Mouse (Mus musculus) lung, postnatal 0 days (tissue): ENCODE data around the gene Tpr. TPM values are rescaled to one million over a fixed set of nuclear protein-coding genes. Genes with fewer than 3 reads are reported as not detected.

Experiments
- ATAC-seq: fragments of 200-750 bp; cut with Nextera tagmentation; 2 replicates; pipeline ENCODE4 v1.8.0; 2017; ENCODE audit warnings: moderate library complexity
- DNase-seq: peaks from one replicate; pipeline ENCODE4 v3.0.0-alpha.2; 2016; ENCODE audit warnings: low spot score
- H3K27ac ChIP-seq: fragments of 300-500 bp; sonication (generic); 2 replicates; pipeline ENCODE4 v1.5.1; 2014; ENCODE audit warnings: antibody characterized with exemption, mild to moderate bottlenecking, low read length, mixed read lengths
- H3K27me3 ChIP-seq: fragments of 300-500 bp; sonication (generic); replicated peaks from 2 replicates; pipeline ENCODE4 v1.6.1; 2014; ENCODE audit warnings: low read length, mixed read lengths; ENCODE audit not compliant: insufficient read depth
- H3K36me3 ChIP-seq: fragments of 300-500 bp; sonication (generic); 2 replicates; pipeline ENCODE4 v1.6.1; 2014; ENCODE audit warnings: low read length, mixed read lengths; ENCODE audit not compliant: insufficient read depth
- H3K4me1 ChIP-seq: fragments of 300-500 bp; sonication (generic); 2 replicates; pipeline ENCODE4 v1.6.1; 2014; ENCODE audit warnings: antibody characterized with exemption, low read depth, low read length, mixed read lengths; ENCODE audit not compliant: insufficient read depth
- H3K4me2 ChIP-seq: fragments of 300-500 bp; sonication (generic); replicated peaks from 2 replicates; pipeline ENCODE4 v1.6.1; 2014; ENCODE audit warnings: low read depth, mild to moderate bottlenecking, low read length, moderate library complexity, mixed read lengths
- H3K4me3 ChIP-seq: fragments of 300-500 bp; sonication (generic); 2 replicates; pipeline ENCODE4 v1.5.1; 2014; ENCODE audit warnings: low read depth, low read length
- H3K9ac ChIP-seq: fragments of 300-500 bp; sonication (generic); replicated peaks from 2 replicates; pipeline ENCODE4 v1.6.1; 2014; ENCODE audit warnings: low read depth, mild to moderate bottlenecking
- H3K9me3 ChIP-seq: fragments of 300-500 bp; sonication (generic); 2 replicates; pipeline ENCODE4 v1.6.1; 2016; ENCODE audit warnings: low read length, mixed read lengths
- CTCF ChIP-seq: IDR thresholded peaks from 2 replicates; pipeline ENCODE4 v1.5.1; 2016; ENCODE audit warnings: antibody characterized with exemption, mild to moderate bottlenecking
- EP300 ChIP-seq: IDR thresholded peaks from 2 replicates; pipeline ENCODE4 v1.6.1; 2016; ENCODE audit warnings: antibody characterized with exemption, mild to moderate bottlenecking, control low read depth
- WGBS: fragments of 180-500 bp; shearing (Covaris S2); extraction: QIAGEN DNeasy Blood & Tissue Kit; methylation state at CpG from one replicate; pipeline ENCODE4 v1.1.7; 2014; 5-methylcytosine and 5-hydroxymethylcytosine counted together
- polyA plus RNA-seq: library from polyadenylated mRNA; unstranded; fragments of >200 nt; fragmentation: Nextera tagmentation; extraction: Ambion mirVana; gene quantifications from 2 replicates; pipeline ENCODE4 v1.2.1, GENCODE M21; 2015

Tpr gene
- polyA plus RNA-seq, 1 experiment from 2014 or later = 124 TPM

GRCm38 (mm10) chr1:150407285-150407684, 14.6 kb downstream of the Tpr start:
- DNase-seq = no peak
- H3K4me3 ChIP-seq = no peak overlapping the region
- H3K36me3 ChIP-seq = peaks cover 27% of the 10 kb centered on the region; the same call in 1 of the 2 replicates
- H3K27me3 ChIP-seq = no peaks in the 10 kb centered on the region
- H3K4me1 ChIP-seq = no peaks in the 10 kb centered on the region
- 71% methylated on average over 9 of the region's 9 CpGs for WGBS
- no peak for ATAC-seq
- no peak overlapping the region for H3K4me2 ChIP-seq
- no peak overlapping the region for H3K9ac ChIP-seq
- H3K9me3 ChIP-seq = no peaks in the 10 kb centered on the region
- TF ChIP-seq EP300 = no peak
- TF ChIP-seq CTCF = no peak
- no peak overlapping the region for H3K27ac ChIP-seq

- WGBS = 94% methylated on average over 6 of the region's 6 CpGs
- no peak for ATAC-seq
- H3K4me2 ChIP-seq = no peak overlapping the region
- no peak overlapping the region for H3K4me3 ChIP-seq
- H3K9ac ChIP-seq = no peak overlapping the region
- H3K4me1 ChIP-seq = no peaks in the 10 kb centered on the region
- no peaks in the 10 kb centered on the region for H3K27me3 ChIP-seq
- no peaks in the 10 kb centered on the region for H3K9me3 ChIP-seq
- H3K36me3 ChIP-seq = peaks cover 47% of the 10 kb centered on the region
- no peak for DNase-seq
- no peak overlapping the region for H3K27ac ChIP-seq
- no peak for TF ChIP-seq CTCF
- TF ChIP-seq EP300 = no peak
These were observed 17.4 kb downstream of the Tpr start for GRCm38 (mm10) chr1:150409996-150410395.

- Histone ChIP-seq H3K27me3 (no peaks in the 10 kb centered on the region), H3K27ac (no peak overlapping the region), H3K4me3 (no peak overlapping the region), H3K9ac (no peak overlapping the region), H3K9me3 (no peaks in the 10 kb centered on the region), H3K4me1 (no peaks in the 10 kb centered on the region), H3K4me2 (no peak overlapping the region), H3K36me3 (peaks cover 61% of the 10 kb centered on the region)
- ATAC-seq (no peak), DNase-seq (no peak)
- no peak for TF ChIP-seq EP300
- no peak for TF ChIP-seq CTCF
- WGBS = 78% methylated on average over 3 of the region's 3 CpGs
These were observed 23.4 kb downstream of the Tpr start for GRCm38 (mm10) chr1:150416006-150416405.

DNA sequence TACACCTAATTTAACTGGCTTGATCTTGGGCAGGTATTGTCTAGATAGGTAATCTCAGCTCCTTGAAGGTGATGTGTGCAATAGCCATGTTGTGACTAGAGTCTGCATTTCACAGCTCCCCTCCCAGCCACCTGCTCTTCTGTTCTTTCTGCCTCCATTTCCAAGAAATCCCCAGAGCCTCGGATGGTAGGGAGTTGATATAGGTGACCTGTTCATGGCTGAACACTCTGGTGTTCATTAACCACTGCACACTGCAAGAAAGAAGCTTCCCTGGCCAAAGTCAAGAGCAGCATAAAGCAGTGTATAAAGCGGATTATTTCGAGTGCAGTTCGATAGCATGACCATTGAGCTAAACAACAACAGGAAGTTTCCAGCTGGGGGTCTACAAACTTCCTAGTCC, 25.8 kb downstream of the Tpr start:
- H3K27me3 ChIP-seq = no peaks in the 10 kb centered on the region
- H3K4me3 ChIP-seq = no peak overlapping the region
- no peak overlapping the region for H3K9ac ChIP-seq
- H3K4me2 ChIP-seq = no peak overlapping the region
- H3K9me3 ChIP-seq = no peaks in the 10 kb centered on the region
- peaks cover 67% of the 10 kb centered on the region for H3K36me3 ChIP-seq
- 94% methylated on average over 4 of the region's 4 CpGs for WGBS
- ATAC-seq = no peak
- TF ChIP-seq EP300 (no peak), CTCF (no peak)
- no peak overlapping the region for H3K27ac ChIP-seq
- H3K4me1 ChIP-seq = no peaks in the 10 kb centered on the region
- no peak for DNase-seq

DNA sequence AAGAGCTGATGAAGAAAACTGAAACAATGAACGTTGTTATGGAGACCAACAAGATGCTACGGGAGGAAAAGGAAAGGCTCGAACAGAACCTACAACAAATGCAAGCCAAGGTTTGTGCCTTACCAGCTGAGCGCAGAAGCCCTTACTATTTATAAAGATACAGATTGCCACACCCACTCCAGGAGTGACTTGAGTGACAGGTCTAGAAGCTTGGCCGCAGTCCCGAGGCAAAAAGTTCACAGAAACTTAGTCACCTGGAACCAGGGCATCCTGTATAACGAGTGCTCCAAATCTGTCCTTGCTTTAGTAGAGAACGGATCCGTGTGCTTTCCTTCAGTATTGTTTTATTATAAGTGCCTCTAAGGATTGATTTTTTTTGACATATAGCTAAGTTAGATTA, 33.0 kb downstream of the Tpr start:
- no peak overlapping the region for H3K4me2 ChIP-seq

DNA sequence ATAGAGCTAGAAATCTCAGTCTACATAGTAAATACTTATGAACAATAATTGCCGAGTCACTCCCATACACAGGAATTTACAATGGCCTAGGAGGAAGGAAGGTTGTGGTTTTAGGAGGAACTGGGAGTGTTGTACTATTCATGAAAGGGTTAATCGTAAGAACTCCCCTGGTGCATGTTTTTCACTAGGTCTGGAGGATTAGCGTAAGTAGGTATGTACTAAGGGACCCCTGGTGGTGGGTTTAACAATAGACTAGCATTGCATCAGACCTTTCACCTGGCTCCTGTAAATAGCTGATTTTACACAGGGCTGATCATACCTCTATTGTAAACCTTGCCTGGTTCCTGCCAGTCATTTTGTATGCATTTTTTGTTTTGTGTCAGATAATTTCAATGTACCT, 33.6 kb downstream of the Tpr start:
- H3K4me2 ChIP-seq = no peak overlapping the region
- H3K4me1 ChIP-seq = no peaks in the 10 kb centered on the region
- no peak overlapping the region for H3K27ac ChIP-seq
- H3K9ac ChIP-seq = no peak overlapping the region
- TF ChIP-seq CTCF (no peak), EP300 (no peak)
- ATAC-seq = no peak
- no peak overlapping the region for H3K4me3 ChIP-seq
- WGBS = 77% methylated on average over 3 of the region's 3 CpGs
- DNase-seq = no peak
- H3K27me3 ChIP-seq = no peaks in the 10 kb centered on the region
- H3K36me3 ChIP-seq = peaks cover 73% of the 10 kb centered on the region
- no peaks in the 10 kb centered on the region for H3K9me3 ChIP-seq

More for the DNA sequence above, 33.0 kb downstream of the Tpr start:
- Histone ChIP-seq H3K27me3 (no peaks in the 10 kb centered on the region), H3K27ac (no peak overlapping the region), H3K9ac (no peak overlapping the region), H3K9me3 (no peaks in the 10 kb centered on the region), H3K4me3 (no peak overlapping the region), H3K36me3 (peaks cover 71% of the 10 kb centered on the region), H3K4me1 (no peaks in the 10 kb centered on the region)
- TF ChIP-seq CTCF (no peak), EP300 (no peak)
- DNase-seq = peak; percentile 9
- ATAC-seq = no peak
- WGBS = 85% methylated on average over 9 of the region's 9 CpGs

DNA sequence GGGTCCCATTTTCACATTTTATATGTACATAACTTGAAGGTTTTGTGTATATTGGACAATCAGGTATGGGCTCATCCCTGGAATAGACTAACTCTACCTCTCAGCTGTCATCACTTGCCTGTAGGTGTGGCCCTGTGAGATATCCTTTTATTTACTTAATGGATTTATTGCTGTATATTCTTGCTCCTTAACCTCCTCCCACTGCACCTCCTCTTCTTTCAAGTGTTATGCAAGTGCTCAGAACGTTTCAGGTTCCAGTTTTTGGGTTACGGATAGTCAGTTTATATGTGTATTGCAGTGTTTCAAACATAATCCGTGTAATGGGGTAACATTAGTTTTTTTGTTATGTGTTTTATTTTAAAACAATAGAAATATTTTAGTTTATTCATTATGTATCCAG, 46.0 kb downstream of the Tpr start:
- Histone ChIP-seq H3K27ac (no peak overlapping the region), H3K4me1 (no peaks in the 10 kb centered on the region), H3K9ac (no peak overlapping the region), H3K9me3 (no peaks in the 10 kb centered on the region), H3K4me2 (no peak overlapping the region), H3K36me3 (peaks cover 62% of the 10 kb centered on the region), H3K4me3 (no peak overlapping the region), H3K27me3 (no peaks in the 10 kb centered on the region)
- TF ChIP-seq EP300 (no peak), CTCF (no peak)
- WGBS = 90% methylated on average over 3 of the region's 3 CpGs
- no peak for ATAC-seq
- DNase-seq = no peak
